Mouse (Mus musculus): ENCODE measurements around the gene 2810408A11Rik.
A peak's percentile ranks its signal among the peaks of the same experiment; 100 is the strongest.
"Not testable (repeated sequence)": the region's sequence is repeated elsewhere in the genome, so short reads cannot be mapped to it uniquely, and the experiment has no call there.

The 2810408A11Rik gene

DNA sequence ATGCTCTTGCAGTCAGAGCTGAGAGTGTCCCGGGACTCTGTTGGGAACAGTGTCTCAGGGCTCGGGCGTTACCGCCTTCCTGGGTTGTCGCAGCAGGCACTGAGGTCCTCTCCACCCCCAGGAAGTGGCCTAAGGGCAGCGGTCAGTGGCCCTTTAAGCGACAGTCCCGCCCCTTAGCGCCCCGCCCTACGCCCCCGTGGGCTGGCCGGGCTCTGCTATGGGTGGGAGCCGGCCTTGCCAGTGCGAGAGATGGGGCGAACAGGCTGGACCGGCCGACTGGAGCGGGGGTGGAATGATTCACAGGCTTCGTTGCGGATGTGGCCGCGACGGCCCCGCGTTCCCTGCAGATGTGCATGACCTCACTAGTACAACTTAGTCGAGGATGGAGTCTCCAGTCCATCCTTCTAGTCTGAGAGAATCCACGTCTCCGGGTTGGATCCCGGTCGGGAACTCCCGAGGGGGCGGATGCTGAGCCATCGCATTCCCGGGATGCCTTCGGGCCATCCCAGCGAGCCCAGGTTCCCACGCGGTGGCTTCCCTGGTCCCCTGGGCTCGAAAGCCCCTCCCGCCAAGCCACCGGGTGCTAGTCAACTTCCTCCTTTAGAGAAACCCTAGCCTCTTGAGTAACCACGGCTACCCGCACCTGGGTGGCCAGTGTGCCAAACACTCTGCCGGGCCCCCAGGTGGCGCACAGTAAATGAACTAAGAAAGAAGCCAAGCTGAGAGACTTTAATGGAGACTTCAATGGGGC, 19.8 kb downstream of the 2810408A11Rik start, which contains the start of gene Kctd11:
TSS of gene Kctd11 (minus strand) at position 554 of the 751 bp plus-strand sequence.
- DNase-seq (ENCODE audit: low spot score): peak; percentile 95

DNA sequence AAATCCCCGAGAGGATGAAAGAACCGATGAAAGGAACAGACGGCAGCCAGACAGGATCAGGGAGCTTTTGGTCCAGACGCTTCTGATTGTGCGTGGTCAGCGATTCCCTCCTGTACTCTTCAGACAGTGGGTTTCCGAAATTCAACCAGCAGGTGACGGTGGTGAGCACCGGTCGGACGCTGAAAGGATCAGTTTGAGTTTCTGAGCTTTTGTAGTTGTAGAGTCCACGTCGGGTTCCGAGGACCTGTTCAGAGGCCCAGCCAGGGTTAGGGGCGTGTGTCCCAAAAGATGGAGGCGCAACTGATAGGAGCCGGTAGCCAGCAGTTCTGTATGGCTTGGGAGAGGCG, 20.3 kb downstream of the 2810408A11Rik start:
- DNase-seq (ENCODE audit: low spot score): peak; percentile 84

DNA sequence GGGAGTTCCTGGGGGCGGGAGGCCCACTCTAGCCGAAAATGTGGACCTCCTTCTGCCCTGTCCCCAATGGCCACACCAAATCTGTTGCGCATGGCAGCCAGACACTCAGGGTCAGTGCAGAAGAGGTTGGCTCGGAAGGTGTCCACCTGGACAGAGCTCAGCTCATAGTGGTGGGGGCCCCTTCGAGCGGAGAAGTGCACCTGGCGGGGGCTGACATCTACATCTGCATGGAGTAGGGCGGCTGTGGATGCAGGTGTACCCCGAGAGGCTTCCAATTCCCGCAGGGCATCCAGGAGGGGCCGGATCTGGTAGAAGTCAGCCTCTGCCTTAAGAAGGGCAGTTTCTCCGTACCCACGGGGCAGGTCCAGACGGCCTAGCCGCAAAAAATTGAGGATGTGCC, 21.1 kb downstream of the 2810408A11Rik start:
- no peak for DNase-seq (ENCODE audit: low spot score)

DNA sequence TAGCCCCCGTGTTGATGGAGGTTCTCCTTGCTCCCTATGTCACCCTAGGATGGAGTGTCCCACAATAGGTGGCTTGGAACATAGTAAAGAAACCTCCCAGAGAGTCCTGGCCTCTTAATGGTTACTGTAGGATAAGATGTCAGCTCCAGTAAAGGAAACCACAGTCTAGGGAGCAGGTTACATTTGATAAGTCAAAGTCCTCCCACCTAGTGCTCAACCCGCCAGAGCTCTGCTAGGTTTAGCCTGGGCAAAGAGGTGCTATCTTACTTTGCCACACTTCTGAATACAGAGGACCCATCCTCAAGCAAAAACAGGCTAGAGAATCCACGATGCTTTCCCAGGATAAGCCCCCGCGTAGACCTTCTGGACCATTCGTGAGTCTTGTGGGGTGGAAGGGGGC, 21.8 kb downstream of the 2810408A11Rik start:
- no peak for DNase-seq (ENCODE audit: low spot score)

- DNase-seq (ENCODE audit: low spot score): no peak
These were observed 22.4 kb downstream of the 2810408A11Rik start for GRCm38 (mm10) chr11:69878399-69878798.

DNA sequence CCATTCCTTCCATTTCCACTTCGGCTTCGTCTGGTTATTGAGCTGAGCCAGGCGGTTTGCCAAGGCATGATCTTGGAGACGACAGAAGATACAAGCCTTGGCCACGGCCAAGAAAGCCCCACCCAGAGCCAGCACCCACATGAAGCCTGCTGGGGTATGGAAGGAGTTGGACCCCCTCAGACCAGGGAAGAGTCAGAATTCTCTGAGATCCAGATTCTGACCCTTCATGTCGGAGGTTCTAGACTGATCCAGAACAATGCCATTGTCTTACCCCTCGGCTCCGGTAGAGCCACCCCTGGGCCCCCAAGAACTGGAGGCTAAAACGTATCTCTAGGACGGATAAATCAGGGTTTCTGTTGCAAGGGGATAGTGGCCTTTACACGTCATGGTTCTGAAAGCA, 22.9 kb downstream of the 2810408A11Rik start, which contains the start of gene Tmem95:
TSS of gene Tmem95 (minus strand) at position 141 of the 400 bp plus-strand sequence.
- DNase-seq (ENCODE audit: low spot score): no peak

DNA sequence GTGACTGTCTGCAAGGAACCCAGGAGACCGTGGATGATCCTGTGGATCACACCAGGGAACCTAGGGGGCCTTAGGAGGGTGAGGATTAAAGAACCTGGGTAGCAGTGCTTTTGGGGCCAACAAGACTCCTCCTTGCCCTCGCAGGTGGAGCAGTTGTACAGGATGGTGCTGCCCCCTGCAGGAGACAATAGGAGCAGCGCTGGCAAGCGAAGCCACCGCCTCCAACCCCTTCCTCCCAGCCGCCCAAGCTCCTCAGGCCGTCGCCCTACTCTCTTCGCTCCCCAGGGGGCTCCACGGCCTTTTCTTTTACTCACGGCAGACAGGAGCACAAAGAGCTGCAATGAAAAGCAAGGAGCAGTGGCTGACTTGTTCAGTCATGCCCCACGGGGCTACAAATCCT, 23.9 kb downstream of the 2810408A11Rik start:
- DNase-seq (ENCODE audit: low spot score): peak; percentile 82

GRCm38 (mm10) chr11:69876186-69876585, 24.6 kb downstream of the 2810408A11Rik start:
- DNase-seq (ENCODE audit: low spot score): no peak

DNA sequence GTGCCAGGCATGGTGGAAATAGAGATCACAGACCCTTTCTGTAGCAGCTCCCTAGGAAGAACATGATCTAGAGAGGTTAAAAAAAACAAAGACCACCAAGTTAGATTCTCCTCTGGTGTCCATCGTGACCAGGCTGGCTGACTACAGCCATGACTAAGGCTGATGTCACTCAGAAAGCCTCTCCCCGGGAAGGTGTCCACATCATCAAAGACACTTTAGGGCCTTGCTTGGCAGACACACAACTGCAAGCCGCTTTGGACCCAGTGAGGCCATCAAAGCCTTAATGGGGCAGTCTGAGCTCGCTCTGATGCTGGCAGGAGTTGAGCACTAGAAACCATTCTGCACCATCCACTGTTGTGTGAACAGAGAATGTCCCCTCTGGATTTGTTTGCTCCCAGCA, 28.3 kb downstream of the 2810408A11Rik start:
- DNase-seq (ENCODE audit: low spot score): no peak

- DNase-seq (ENCODE audit: low spot score): no peak
These were observed 29.0 kb downstream of the 2810408A11Rik start for GRCm38 (mm10) chr11:69871822-69872221.

DNA sequence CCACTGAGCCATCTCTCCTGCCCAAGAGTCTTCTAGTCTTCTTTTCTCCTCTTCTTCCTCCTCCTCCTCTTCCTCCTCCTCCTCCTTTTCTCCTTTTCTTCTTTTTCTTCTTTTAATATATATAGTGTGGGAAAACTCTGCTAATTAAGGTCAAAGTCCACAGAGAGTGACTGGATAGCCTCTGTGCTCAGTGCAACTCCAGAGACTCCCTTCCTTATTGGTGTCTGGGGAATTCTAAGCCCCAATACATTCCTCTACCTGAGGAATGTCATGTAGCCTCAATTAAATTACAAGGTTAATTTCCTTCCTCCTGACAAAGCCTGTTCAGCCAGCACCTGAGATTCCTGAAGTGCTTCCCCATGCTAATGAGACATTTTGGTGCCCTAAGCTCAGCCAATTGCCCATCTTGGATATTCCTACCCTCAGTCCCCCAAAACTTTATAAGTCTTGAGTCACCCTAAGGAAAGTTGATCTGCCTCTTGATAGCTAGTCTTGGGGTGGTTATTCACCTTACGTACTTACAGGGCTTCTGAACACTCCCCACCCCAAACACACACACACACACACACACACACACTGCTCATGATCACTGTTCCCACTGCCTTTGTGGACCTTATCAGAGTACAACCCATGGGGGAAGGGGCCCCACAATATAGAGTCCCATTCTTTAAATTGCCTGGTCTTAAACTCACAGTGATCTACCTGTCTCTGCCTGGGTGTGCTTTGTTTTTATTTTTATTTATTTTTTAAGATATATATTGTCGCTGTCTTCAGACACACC, 30.3 kb downstream of the 2810408A11Rik start:
- no peak for DNase-seq (ENCODE audit: low spot score)

- no peak for DNase-seq (ENCODE audit: low spot score)
These were observed 33.5 kb downstream of the 2810408A11Rik start for GRCm38 (mm10) chr11:69867335-69867734.

DNA sequence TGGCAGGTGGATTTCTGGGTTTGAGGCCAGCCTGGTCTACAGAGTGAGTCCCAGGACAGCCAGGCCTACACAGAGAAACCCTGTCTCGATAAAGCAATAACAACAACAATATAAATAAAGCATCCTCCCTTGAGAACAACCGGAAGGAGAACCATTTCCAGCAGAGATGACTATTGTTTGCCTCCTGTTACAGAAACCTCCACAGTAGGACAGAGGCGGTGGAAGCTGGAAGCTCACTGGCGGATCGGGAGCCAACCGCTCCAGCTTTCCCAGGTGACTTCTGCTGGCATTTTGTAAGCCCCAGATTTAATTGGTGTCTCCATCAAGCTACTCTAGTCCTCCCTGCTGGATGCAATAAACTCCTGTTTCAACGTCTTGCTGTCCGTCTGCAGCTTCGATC, 35.2 kb downstream of the 2810408A11Rik start:
- DNase-seq (ENCODE audit: low spot score): no peak

GRCm38 (mm10) chr11:69864138-69864860, 36.5 kb downstream of the 2810408A11Rik start:
- no peak for DNase-seq (ENCODE audit: low spot score)

GRCm38 (mm10) chr11:69863729-69864128, 37.1 kb downstream of the 2810408A11Rik start:
- not testable (repeated sequence) for DNase-seq (ENCODE audit: low spot score)

- peak; percentile 75 for DNase-seq (ENCODE audit: low spot score)
These were observed 42.4 kb downstream of the 2810408A11Rik start, which contains the start of gene Tnk1 for GRCm38 (mm10) chr11:69858113-69858998. Tnk1 (minus strand) TSS chr11:69858730.

- no peak for DNase-seq (ENCODE audit: low spot score)
These were observed 45.4 kb downstream of the 2810408A11Rik start for GRCm38 (mm10) chr11:69855347-69855746.

DNA sequence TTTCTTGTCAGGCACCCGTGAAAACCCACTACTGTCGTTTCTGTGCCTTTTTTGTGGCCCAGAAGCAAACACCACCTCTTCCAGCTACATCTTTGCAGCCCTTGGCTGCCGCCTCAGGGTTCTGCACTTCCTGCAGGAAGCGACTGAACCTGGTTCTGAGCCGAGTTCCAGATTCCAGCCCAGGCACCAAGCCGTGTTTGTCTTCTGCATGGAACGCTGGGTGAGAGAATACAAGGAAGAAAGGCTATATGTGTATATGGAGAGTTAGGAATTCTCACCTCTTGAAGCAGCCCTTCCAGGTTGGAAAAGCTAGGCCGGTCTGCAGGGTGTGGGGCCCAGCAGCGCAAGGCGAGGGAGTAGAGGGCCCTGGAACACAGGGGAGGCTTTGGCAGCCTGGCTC, 46.1 kb downstream of the 2810408A11Rik start:
- DNase-seq (ENCODE audit: low spot score): no peak

DNA sequence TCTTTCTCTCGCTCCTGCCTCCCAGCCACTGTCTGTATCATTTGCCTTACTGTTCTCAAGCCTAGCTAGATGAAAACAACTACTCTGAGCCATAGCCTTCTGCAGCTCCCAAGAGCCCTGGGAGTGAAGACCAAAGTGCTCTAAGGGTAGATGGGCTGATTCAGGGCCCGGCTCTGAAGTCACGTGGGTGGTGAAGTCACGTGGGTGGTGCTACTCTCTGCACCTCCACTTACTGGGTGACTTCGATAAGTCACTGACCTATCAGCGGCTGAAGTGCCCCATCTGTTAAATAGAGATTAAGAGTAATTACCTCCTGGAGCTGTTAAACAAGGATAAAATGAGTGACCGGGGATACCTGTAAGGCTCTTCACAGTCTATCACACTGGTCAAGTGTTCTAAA, 46.8 kb downstream of the 2810408A11Rik start:
- peak; percentile 68 for DNase-seq (ENCODE audit: low spot score)

- no peak for DNase-seq (ENCODE audit: low spot score)
These were observed 50.0 kb downstream of the 2810408A11Rik start for GRCm38 (mm10) chr11:69850754-69851153.

DNA sequence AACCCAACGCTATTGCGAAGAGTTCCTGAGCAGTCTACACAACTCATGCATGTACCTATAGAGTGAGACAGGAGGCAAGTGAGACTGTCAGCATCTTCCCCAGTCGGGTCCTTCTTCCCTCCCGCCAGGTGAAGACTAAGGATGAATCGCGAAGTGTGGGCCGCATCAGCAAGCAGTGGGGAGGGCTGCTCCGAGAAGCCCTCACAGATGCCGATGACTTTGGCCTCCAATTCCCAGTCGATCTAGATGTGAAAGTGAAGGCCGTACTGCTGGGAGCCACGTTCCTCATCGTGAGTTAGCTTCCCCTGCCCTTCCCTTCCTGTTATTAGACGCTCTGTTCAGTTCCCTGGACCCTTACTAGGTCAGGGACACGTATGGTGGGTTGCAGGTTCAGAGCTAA, 50.9 kb downstream of the 2810408A11Rik start:
- no peak for DNase-seq (ENCODE audit: low spot score)

All from yolk sac, embryonic 10.5 days (tissue).